Mouse (Mus musculus) gastrocnemius, postnatal 25 days (tissue): ENCODE results near the gene Cd79a. TPM values are rescaled to one million over a fixed set of nuclear protein-coding genes. Genes with fewer than 3 reads are reported as not detected.

Experiments
- DNase-seq: peaks from one replicate; pipeline ENCODE4 v3.0.0; 2022
- long read RNA-seq, 2 experiments: library from polyadenylated mRNA; stranded (forward); transcript quantifications; one replicate each; pipeline ENCODE4 v2.0.0; 2021
- total RNA-seq, 2 experiments: library from RNA; stranded (reverse); gene quantifications; 1 replicate in 1 of 2; 2 replicates in 1 of 2; pipeline ENCODE4 v1.2.3; 2021

The Cd79a gene
- total RNA-seq: under 1 TPM in 1 of 2 experiments, not detected in 1; 0.24 TPM
- long read RNA-seq, experiment 1: 0 reads
- long read RNA-seq, experiment 2, partial matches to known transcripts: 0 of 1 reads
- long read RNA-seq, experiment 2, other reads (novel, unspliced or antisense): 0 of 1 reads

- no peak for DNase-seq
Observed at GRCm38 (mm10) chr7:24897224-24897623, at the start of gene Cd79a. Gene Cd79a (plus strand): TSS chr7:24897381.

- DNase-seq: no peak
Observed at GRCm38 (mm10) chr7:24850162-24850561, 47.0 kb upstream of the Cd79a start.

GRCm38 (mm10) chr7:24850899-24851303 is 46.3 kb upstream of the Cd79a start:
- no peak for DNase-seq

GRCm38 (mm10) chr7:24851596-24852325 is 45.4 kb upstream of the Cd79a start:
- no peak for DNase-seq

- no peak for DNase-seq
Observed at GRCm38 (mm10) chr7:24852557-24853232, 44.5 kb upstream of the Cd79a start.

GRCm38 (mm10) chr7:24853233-24853563 is 44.0 kb upstream of the Cd79a start:
- DNase-seq: no peak

GRCm38 (mm10) chr7:24853695-24854094 is 43.5 kb upstream of the Cd79a start:
- DNase-seq: no peak

- no peak for DNase-seq
Observed at GRCm38 (mm10) chr7:24856460-24857120, 40.6 kb upstream of the Cd79a start.

- DNase-seq: no peak
Observed at GRCm38 (mm10) chr7:24859234-24859633, 37.9 kb upstream of the Cd79a start.

- DNase-seq: no peak
Observed at GRCm38 (mm10) chr7:24861913-24862312, 35.3 kb upstream of the Cd79a start, which contains the start of gene Gm9844. Gene Gm9844 (plus strand): TSS chr7:24862213.

GRCm38 (mm10) chr7:24862853-24863252 is 34.3 kb upstream of the Cd79a start:
- no peak for DNase-seq

- no peak for DNase-seq
Observed at GRCm38 (mm10) chr7:24864156-24864555, 33.0 kb upstream of the Cd79a start.

- no peak for DNase-seq
Observed at GRCm38 (mm10) chr7:24869080-24869479, 28.1 kb upstream of the Cd79a start.

- no peak for DNase-seq
Observed at GRCm38 (mm10) chr7:24869532-24870165, 27.5 kb upstream of the Cd79a start, which contains the start of the genes Lypd4 and Dmrtc2. Gene Lypd4 (minus strand): TSS chr7:24869941. Gene Dmrtc2 (plus strand): TSS chr7:24870057.

GRCm38 (mm10) chr7:24877588-24877987 is 19.6 kb upstream of the Cd79a start:
- DNase-seq: no peak

- no peak for DNase-seq
Observed at GRCm38 (mm10) chr7:24879620-24880019, 17.6 kb upstream of the Cd79a start.

GRCm38 (mm10) chr7:24882416-24883199 is 14.6 kb upstream of the Cd79a start:
- DNase-seq: no peak

GRCm38 (mm10) chr7:24883896-24884692 is 13.1 kb upstream of the Cd79a start, which contains the start of gene Rps19:
Gene Rps19 (plus strand): TSS chr7:24884371.
- peak; percentile 99 for DNase-seq

- no peak for DNase-seq
Observed at GRCm38 (mm10) chr7:24884693-24885291, 12.4 kb upstream of the Cd79a start.
